Mouse (Mus musculus): ENCODE measurements around the gene Adora3.

- TF ChIP-seq GATA1 (IDR thresholded peaks at IDR 0.05; ENCODE audit: borderline replicate concordance, low read length) (no peak), FLI1 (IDR thresholded peaks at IDR 0.05; ENCODE audit: low read length) (no peak)
Observed at GRCm38 (mm10) chr3:105912097-105912880, 41.6 kb downstream of the Adora3 start.

All from megakaryocyte, embryonic 14.5 days (primary cell).